Mouse (Mus musculus) spleen, postnatal 36 days (tissue): ENCODE data around the gene Oscp1.
"Not testable (repeated sequence)": the region's sequence is repeated elsewhere in the genome, so short reads cannot be mapped to it uniquely, and the experiment has no call there.

Experiments used
- DNase-seq, 2 experiments: peaks; one replicate each; pipeline ENCODE4 v3.0.0; 2022; ENCODE audit warnings: low spot score in 2 of 2, mixed read lengths in 1 of 2

Oscp1 gene

GRCm38 (mm10) chr4:126083021-126083420, 24.7 kb downstream of the Oscp1 start:
- no peak for DNase-seq

GRCm38 (mm10) chr4:126084382-126084781, 26.0 kb downstream of the Oscp1 start:
- no peak for DNase-seq

GRCm38 (mm10) chr4:126085996-126086576, 27.7 kb downstream of the Oscp1 start:
- peak; percentile 80 to 82 for DNase-seq

GRCm38 (mm10) chr4:126090101-126090847, 31.9 kb downstream of the Oscp1 start:
- no peak for DNase-seq

GRCm38 (mm10) chr4:126090848-126091124, 32.4 kb downstream of the Oscp1 start:
- DNase-seq = no peak

GRCm38 (mm10) chr4:126091873-126092272, 33.5 kb downstream of the Oscp1 start:
- DNase-seq = no peak

GRCm38 (mm10) chr4:126095622-126096430, 37.5 kb downstream of the Oscp1 start:
- DNase-seq = not testable (repeated sequence)

- peak; percentile 96 to 97 for DNase-seq
Observed at GRCm38 (mm10) chr4:126096464-126097111, 38.2 kb downstream of the Oscp1 start, which contains the start of gene Lsm10. Lsm10 (plus strand) TSS chr4:126096623.

GRCm38 (mm10) chr4:126097711-126098253, 39.4 kb downstream of the Oscp1 start:
- no peak for DNase-seq

GRCm38 (mm10) chr4:126099365-126099764, 41.0 kb downstream of the Oscp1 start:
- no peak for DNase-seq

GRCm38 (mm10) chr4:126100764-126101163, 42.4 kb downstream of the Oscp1 start:
- no peak for DNase-seq

- DNase-seq = no peak
Observed at GRCm38 (mm10) chr4:126102061-126102841, 43.9 kb downstream of the Oscp1 start.

GRCm38 (mm10) chr4:126103057-126103581, 44.8 kb downstream of the Oscp1 start:
- DNase-seq = peak; percentile 73 to 81

GRCm38 (mm10) chr4:126103590-126104068, 45.3 kb downstream of the Oscp1 start, which contains the start of gene Stk40:
Stk40 (plus strand) TSS chr4:126103957.
- peak; percentile 94 to 95 for DNase-seq

GRCm38 (mm10) chr4:126104261-126105075, 46.1 kb downstream of the Oscp1 start:
- peak; percentile 33 to 50 for DNase-seq

- DNase-seq = no peak
Observed at GRCm38 (mm10) chr4:126105131-126105783, 46.9 kb downstream of the Oscp1 start.

- DNase-seq = no peak
Observed at GRCm38 (mm10) chr4:126108061-126108740, 49.8 kb downstream of the Oscp1 start.

- no peak for DNase-seq
Observed at GRCm38 (mm10) chr4:126109613-126110373, 51.4 kb downstream of the Oscp1 start.
